Mouse (Mus musculus): Measurements from ENCODE around the gene Ccdc134. TPM values are rescaled to one million over a fixed set of nuclear protein-coding genes. Genes with fewer than 3 reads are reported as not detected.
A peak's percentile ranks its signal among the peaks of the same experiment; 100 is the strongest.

Gene Ccdc134
- polyA plus RNA-seq, 1 experiment from 2014 or later, result 18.5 TPM

DNA sequence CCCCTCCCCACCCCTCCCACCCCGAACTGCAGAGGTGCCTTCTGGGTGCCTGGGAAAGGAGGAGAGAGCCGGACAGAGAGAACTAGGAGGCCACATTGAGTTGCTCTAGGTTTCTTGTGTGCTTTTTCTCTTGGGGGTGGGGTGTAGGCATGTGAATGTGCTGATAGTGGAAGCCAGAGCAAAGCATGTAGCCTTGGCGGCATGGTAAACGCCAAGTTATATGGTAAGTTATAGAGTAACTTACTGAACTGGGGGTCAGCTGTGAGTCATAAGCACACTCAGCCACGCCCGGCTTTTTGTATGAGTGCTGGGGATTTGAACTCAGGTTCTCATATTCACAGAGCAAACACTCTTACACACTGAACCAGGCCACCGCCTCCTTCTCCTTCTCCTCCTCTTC lies 36.8 kb downstream of the Ccdc134 start:
- ATAC-seq (ENCODE audit: low FRiP score), result no peak

GRCm38 (mm10) chr15:82165332-82166239 lies 37.9 kb downstream of the Ccdc134 start:
- no peak overlapping the region for H3K27ac ChIP-seq (ENCODE audit: low read depth, low read length)
- peak; percentile 97 for DNase-seq (ENCODE audit: low spot score, missing footprints)
- ATAC-seq (ENCODE audit: low FRiP score), result 0 out of 2 replicates have a peak, but pooled peaks have one; percentile 52
- no peaks in the 10 kb centered on the region for H3K27me3 ChIP-seq (ENCODE audit: control insufficient read depth, insufficient read depth, low read length)
- H3K4me1 ChIP-seq (ENCODE audit: control insufficient read depth, insufficient read depth, low read length), result peaks cover 31% of the 10 kb centered on the region
- H3K9ac ChIP-seq (ENCODE audit: low read length), result peak overlapping the region; percentile 42; the same call in 1 of the 2 replicates
- peaks cover 9% of the 10 kb centered on the region for H3K36me3 ChIP-seq (ENCODE audit: control insufficient read depth, insufficient read depth, low read length)
- WGBS, result 56% methylated on average over 8 of the region's 8 CpGs
- H3K4me2 ChIP-seq, result no peak overlapping the region
- H3K4me3 ChIP-seq (ENCODE audit: low read depth, low read length), result no peak overlapping the region
- H3K9me3 ChIP-seq (ENCODE audit: control insufficient read depth, low read length), result no peaks in the 10 kb centered on the region

More for the DNA sequence above, 36.8 kb downstream of the Ccdc134 start:
- Histone ChIP-seq H3K4me1 (ENCODE audit: control insufficient read depth, insufficient read depth, low read length) (peaks cover 31% of the 10 kb centered on the region), H3K27me3 (ENCODE audit: control insufficient read depth, insufficient read depth, low read length) (no peaks in the 10 kb centered on the region), H3K9me3 (ENCODE audit: control insufficient read depth, low read length) (no peaks in the 10 kb centered on the region), H3K4me3 (ENCODE audit: low read depth, low read length) (no peak overlapping the region), H3K36me3 (ENCODE audit: control insufficient read depth, insufficient read depth, low read length) (0 out of 2 replicates have a peak, but pooled peaks cover 2% of the 10 kb centered on the region), H3K27ac (ENCODE audit: low read depth, low read length) (no peak overlapping the region), H3K4me2 (no peak overlapping the region), H3K9ac (ENCODE audit: low read length) (no peak overlapping the region)
- WGBS, result 84% methylated on average over 6 of the region's 7 CpGs
- DNase-seq (ENCODE audit: low spot score, missing footprints), result no peak

- H3K4me2 ChIP-seq, result peak overlapping the region; percentile 7; the same call in 1 of the 2 replicates
- no peaks in the 10 kb centered on the region for H3K27me3 ChIP-seq (ENCODE audit: control insufficient read depth, insufficient read depth, low read length)
- peaks cover 31% of the 10 kb centered on the region for H3K4me1 ChIP-seq (ENCODE audit: control insufficient read depth, insufficient read depth, low read length)
- DNase-seq (ENCODE audit: low spot score, missing footprints) (no peak), ATAC-seq (ENCODE audit: low FRiP score) (no peak)
- peak overlapping the region; percentile 42 for H3K9ac ChIP-seq (ENCODE audit: low read length)
- H3K36me3 ChIP-seq (ENCODE audit: control insufficient read depth, insufficient read depth, low read length), result peaks cover 17% of the 10 kb centered on the region
- H3K9me3 ChIP-seq (ENCODE audit: control insufficient read depth, low read length), result no peaks in the 10 kb centered on the region
- H3K27ac ChIP-seq (ENCODE audit: low read depth, low read length), result peak overlapping the region; percentile 40
- whole genome bisulfite sequencing, result 46% methylated on average over 22 of the region's 22 CpGs
- H3K4me3 ChIP-seq (ENCODE audit: low read depth, low read length), result no peak overlapping the region
Observed at GRCm38 (mm10) chr15:82166240-82167100, 38.7 kb downstream of the Ccdc134 start.

GRCm38 (mm10) chr15:82167201-82168168 lies 39.8 kb downstream of the Ccdc134 start:
- no peaks in the 10 kb centered on the region for H3K27me3 ChIP-seq (ENCODE audit: control insufficient read depth, insufficient read depth, low read length)
- no peak overlapping the region for H3K4me3 ChIP-seq (ENCODE audit: low read depth, low read length)
- H3K9me3 ChIP-seq (ENCODE audit: control insufficient read depth, low read length), result no peaks in the 10 kb centered on the region
- H3K4me1 ChIP-seq (ENCODE audit: control insufficient read depth, insufficient read depth, low read length), result peaks cover 29% of the 10 kb centered on the region
- no peak overlapping the region for H3K9ac ChIP-seq (ENCODE audit: low read length)
- H3K27ac ChIP-seq (ENCODE audit: low read depth, low read length), result no peak overlapping the region
- H3K36me3 ChIP-seq (ENCODE audit: control insufficient read depth, insufficient read depth, low read length), result peaks cover 17% of the 10 kb centered on the region
- WGBS, result 55% methylated on average over 23 of the region's 23 CpGs
- DNase-seq (ENCODE audit: low spot score, missing footprints), result no peak
- no peak for ATAC-seq (ENCODE audit: low FRiP score)
- H3K4me2 ChIP-seq, result no peak overlapping the region

DNA sequence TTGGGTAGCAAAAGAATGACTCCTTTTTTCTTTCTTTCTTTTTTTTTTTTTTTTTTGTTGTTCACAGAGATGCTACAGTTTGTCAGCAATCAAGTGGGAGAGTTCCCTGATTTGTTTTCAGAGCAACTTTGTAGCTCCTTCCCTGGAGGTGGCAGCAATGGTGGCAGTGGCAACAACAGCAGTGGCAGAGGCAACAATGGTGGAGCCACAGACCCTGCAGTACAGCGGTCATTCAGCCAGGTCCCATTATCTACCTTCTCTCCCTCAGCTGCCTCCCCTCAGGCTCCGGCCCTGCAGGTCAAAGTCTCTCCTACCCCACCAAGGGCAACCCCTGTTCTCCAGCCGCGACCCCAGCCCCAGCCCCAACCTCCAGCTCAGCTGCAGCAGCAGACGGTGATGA lies 41.9 kb downstream of the Ccdc134 start:
- DNase-seq (ENCODE audit: low spot score, missing footprints) (no peak), ATAC-seq (ENCODE audit: low FRiP score) (no peak)
- Histone ChIP-seq H3K36me3 (ENCODE audit: control insufficient read depth, insufficient read depth, low read length) (peaks cover 26% of the 10 kb centered on the region), H3K27ac (ENCODE audit: low read depth, low read length) (no peak overlapping the region), H3K9me3 (ENCODE audit: control insufficient read depth, low read length) (no peaks in the 10 kb centered on the region), H3K4me2 (no peak overlapping the region), H3K27me3 (ENCODE audit: control insufficient read depth, insufficient read depth, low read length) (no peaks in the 10 kb centered on the region), H3K4me1 (ENCODE audit: control insufficient read depth, insufficient read depth, low read length) (peaks cover 25% of the 10 kb centered on the region), H3K9ac (ENCODE audit: low read length) (no peak overlapping the region), H3K4me3 (ENCODE audit: low read depth, low read length) (no peak overlapping the region)
- WGBS, result 84% methylated on average over 5 of the region's 5 CpGs

GRCm38 (mm10) chr15:82170437-82171377 lies 43.0 kb downstream of the Ccdc134 start:
- Histone ChIP-seq H3K36me3 (ENCODE audit: control insufficient read depth, insufficient read depth, low read length) (peaks cover 35% of the 10 kb centered on the region), H3K27me3 (ENCODE audit: control insufficient read depth, insufficient read depth, low read length) (no peaks in the 10 kb centered on the region), H3K9ac (ENCODE audit: low read length) (no peak overlapping the region), H3K4me2 (no peak overlapping the region), H3K27ac (ENCODE audit: low read depth, low read length) (no peak overlapping the region), H3K4me1 (ENCODE audit: control insufficient read depth, insufficient read depth, low read length) (peaks cover 20% of the 10 kb centered on the region), H3K9me3 (ENCODE audit: control insufficient read depth, low read length) (no peaks in the 10 kb centered on the region), H3K4me3 (ENCODE audit: low read depth, low read length) (no peak overlapping the region)
- ATAC-seq (ENCODE audit: low FRiP score) (no peak), DNase-seq (ENCODE audit: low spot score, missing footprints) (no peak)
- 90% methylated on average over 36 of the region's 36 CpGs for WGBS

DNA sequence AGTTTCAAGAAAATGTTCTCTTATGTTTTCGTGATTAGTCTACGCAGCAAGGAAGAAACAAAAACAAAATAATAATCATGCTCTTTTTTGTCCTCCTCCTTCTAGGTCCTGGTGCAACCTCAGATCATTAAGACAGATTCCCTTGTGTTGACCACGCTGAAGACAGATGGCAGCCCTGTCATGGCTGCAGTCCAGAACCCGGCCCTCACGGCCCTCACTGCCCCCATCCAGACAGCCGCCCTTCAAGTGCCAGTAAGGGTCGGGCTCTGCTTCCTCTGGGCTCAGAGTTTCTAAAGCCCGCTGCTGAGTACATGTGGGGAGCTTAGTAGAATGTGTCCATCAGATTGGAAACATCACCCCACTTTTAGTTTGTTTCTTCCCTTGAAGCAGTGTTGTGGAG lies 44.9 kb downstream of the Ccdc134 start:
- Histone ChIP-seq H3K9ac (ENCODE audit: low read length) (no peak overlapping the region), H3K4me2 (no peak overlapping the region), H3K4me3 (ENCODE audit: low read depth, low read length) (no peak overlapping the region), H3K36me3 (ENCODE audit: control insufficient read depth, insufficient read depth, low read length) (peaks cover 49% of the 10 kb centered on the region), H3K27ac (ENCODE audit: low read depth, low read length) (no peak overlapping the region), H3K9me3 (ENCODE audit: control insufficient read depth, low read length) (no peaks in the 10 kb centered on the region), H3K27me3 (ENCODE audit: control insufficient read depth, insufficient read depth, low read length) (no peaks in the 10 kb centered on the region), H3K4me1 (ENCODE audit: control insufficient read depth, insufficient read depth, low read length) (0 out of 2 replicates have a peak, but pooled peaks cover 2% of the 10 kb centered on the region)
- ATAC-seq (ENCODE audit: low FRiP score) (no peak), DNase-seq (ENCODE audit: low spot score, missing footprints) (no peak)
- WGBS, result 92% methylated on average over 8 of the region's 8 CpGs
